In genomic region chrX:48152106-48152505, GRCm38 (mm10) we compare ENCODE assay signal across 21 mouse cellular contexts. TPM values are rescaled to one million over a fixed set of nuclear protein-coding genes. Genes with fewer than 3 reads are reported as not detected.
"Had no signal": no experiment of that assay in that cellular context is flagged by ENCODE, and none has a peak within 500 bp of the region (broad histone marks: within the 10 kb centered on the region; RNA-seq: fewer than 3 reads in every experiment).

No protein-coding gene starts in this region.

- ATAC-seq: liver, postnatal 0 days; lung, postnatal 0 days; midbrain, embryonic 13.5 days; midbrain, embryonic 15.5 days had no signal

- H3K4me3 ChIP-seq: lung, embryonic 15.5 days; midbrain, embryonic 13.5 days; midbrain, embryonic 15.5 days; neural tube, embryonic 12.5 days had no signal

- DNase-seq: liver, postnatal 0 days; lung, adult 2 months; lung, postnatal 14 days; lung, postnatal 36 days; retina, postnatal 1 day; right cerebral cortex, adult 18-20 months; right cerebral cortex, postnatal 25 days; right cerebral cortex, postnatal 4 days; spleen, adult 18-20 months; thymus, adult 18-20 months; thymus, postnatal 14 days; thymus, postnatal 36 days had no signal

- H3K4me2 ChIP-seq: lung, embryonic 15.5 days; midbrain, embryonic 11.5 days; midbrain, embryonic 13.5 days; midbrain, embryonic 15.5 days; neural tube, embryonic 12.5 days had no signal

- H3K9me3 ChIP-seq: lung, embryonic 15.5 days; midbrain, embryonic 13.5 days; midbrain, embryonic 15.5 days; neural tube, embryonic 12.5 days had no signal

- H3K4me1 ChIP-seq: lung, embryonic 15.5 days; midbrain, embryonic 13.5 days; midbrain, embryonic 15.5 days; neural tube, embryonic 12.5 days had no signal

- H3K27me3 ChIP-seq: lung, embryonic 15.5 days; midbrain, embryonic 13.5 days; midbrain, embryonic 15.5 days; neural tube, embryonic 12.5 days had no signal

- H3K9ac ChIP-seq: liver, postnatal 0 days; lung, embryonic 15.5 days; midbrain, embryonic 13.5 days; midbrain, embryonic 15.5 days; neural tube, embryonic 12.5 days had no signal

- H3K27ac ChIP-seq: lung, embryonic 15.5 days; macrophage; midbrain, embryonic 13.5 days; midbrain, embryonic 15.5 days; neural tube, embryonic 12.5 days had no signal

- H3K36me3 ChIP-seq: lung, embryonic 15.5 days; midbrain, embryonic 13.5 days; midbrain, embryonic 15.5 days; neural tube, embryonic 12.5 days had no signal

RNA-seq across cellular contexts. Expression of gene Xpnpep2, which starts 43.6 kb away (rescaled TPM):
- total RNA-seq: megakaryocyte progenitor cell, adult 5-6 weeks; monocyte, adult 5-6 weeks had no signal
- polyA plus RNA-seq: macrophage had no signal
